Mouse (Mus musculus): ENCODE data around the gene Uvrag. TPM values are rescaled to one million over a fixed set of nuclear protein-coding genes. Genes with fewer than 3 reads are reported as not detected.

Uvrag gene
- polyA plus RNA-seq, 1 experiment from 2014 or later, result 9.7 TPM

GRCm38 (mm10) chr7:99034909-99035308 is 106.0 kb downstream of the Uvrag start:
- Histone ChIP-seq H3K36me3 (0 out of 2 replicates have a peak, but pooled peaks cover 5% of the 10 kb centered on the region), H3K4me3 (no peak overlapping the region), H3K27me3 (ENCODE audit: low read depth, poor library complexity, severe bottlenecking) (no peaks in the 10 kb centered on the region), H3K9me3 (replicated peaks) (no peaks in the 10 kb centered on the region; the same call in 1 of the 2 replicates), H3K27ac (replicated peaks) (no peak overlapping the region), H3K4me1 (0 out of 2 replicates have a peak, but pooled peaks cover 2% of the 10 kb centered on the region)
- WGBS, result 93% methylated on average over 2 of the region's 2 CpGs
- no peak for DNase-seq (ENCODE audit: low spot score)

- DNase-seq (ENCODE audit: low spot score), result no peak
- WGBS, result 92% methylated on average over 5 of the region's 5 CpGs
- 0 out of 2 replicates have a peak, but pooled peaks cover 2% of the 10 kb centered on the region for H3K4me1 ChIP-seq
These were observed 107.1 kb downstream of the Uvrag start for GRCm38 (mm10) chr7:99033838-99034237.

GRCm38 (mm10) chr7:99033314-99033713 is 107.6 kb downstream of the Uvrag start:
- Histone ChIP-seq H3K4me1 (0 out of 2 replicates have a peak, but pooled peaks cover 2% of the 10 kb centered on the region), H3K9me3 (replicated peaks) (no peaks in the 10 kb centered on the region; the same call in 1 of the 2 replicates), H3K36me3 (0 out of 2 replicates have a peak, but pooled peaks cover 5% of the 10 kb centered on the region), H3K27me3 (ENCODE audit: low read depth, poor library complexity, severe bottlenecking) (no peaks in the 10 kb centered on the region), H3K4me3 (no peak overlapping the region), H3K27ac (replicated peaks) (no peak overlapping the region)
- WGBS, result 97% methylated on average over 3 of the region's 3 CpGs
- DNase-seq (ENCODE audit: low spot score), result no peak

More at GRCm38 (mm10) chr7:99033838-99034237, 107.1 kb downstream of the Uvrag start:
- Histone ChIP-seq H3K27ac (replicated peaks) (no peak overlapping the region), H3K4me3 (no peak overlapping the region), H3K9me3 (replicated peaks) (no peaks in the 10 kb centered on the region; the same call in 1 of the 2 replicates), H3K27me3 (ENCODE audit: low read depth, poor library complexity, severe bottlenecking) (no peaks in the 10 kb centered on the region), H3K36me3 (0 out of 2 replicates have a peak, but pooled peaks cover 5% of the 10 kb centered on the region)

GRCm38 (mm10) chr7:99032051-99032450 is 108.9 kb downstream of the Uvrag start:
- H3K4me3 ChIP-seq, result no peak overlapping the region
- 0 out of 2 replicates have a peak, but pooled peaks cover 2% of the 10 kb centered on the region for H3K4me1 ChIP-seq
- no peaks in the 10 kb centered on the region for H3K27me3 ChIP-seq (ENCODE audit: low read depth, poor library complexity, severe bottlenecking)
- WGBS, result 92% methylated on average over 8 of the region's 8 CpGs
- H3K27ac ChIP-seq (replicated peaks), result no peak overlapping the region
- 0 out of 2 replicates have a peak, but pooled peaks cover 5% of the 10 kb centered on the region for H3K36me3 ChIP-seq
- H3K9me3 ChIP-seq (replicated peaks), result no peaks in the 10 kb centered on the region; the same call in 1 of the 2 replicates
- no peak for DNase-seq (ENCODE audit: low spot score)

- H3K4me1 ChIP-seq, result no peaks in the 10 kb centered on the region
- H3K27me3 ChIP-seq (ENCODE audit: low read depth, poor library complexity, severe bottlenecking), result no peaks in the 10 kb centered on the region
- no peak for DNase-seq (ENCODE audit: low spot score)
- 0 out of 2 replicates have a peak, but pooled peaks cover 5% of the 10 kb centered on the region for H3K36me3 ChIP-seq
- no peak overlapping the region for H3K27ac ChIP-seq (replicated peaks)
- no peak overlapping the region for H3K4me3 ChIP-seq
- 86% methylated on average over 7 of the region's 7 CpGs for WGBS
- H3K9me3 ChIP-seq (replicated peaks), result no peaks in the 10 kb centered on the region; the same call in 1 of the 2 replicates
These were observed 112.8 kb downstream of the Uvrag start for GRCm38 (mm10) chr7:99028108-99028507.

GRCm38 (mm10) chr7:99027185-99027584 is 113.8 kb downstream of the Uvrag start:
- H3K27me3 ChIP-seq (ENCODE audit: low read depth, poor library complexity, severe bottlenecking), result no peaks in the 10 kb centered on the region
- 0 out of 2 replicates have a peak, but pooled peaks cover 2% of the 10 kb centered on the region for H3K36me3 ChIP-seq
- H3K27ac ChIP-seq (replicated peaks), result no peak overlapping the region
- WGBS, result 90% methylated on average over 5 of the region's 5 CpGs
- no peaks in the 10 kb centered on the region for H3K4me1 ChIP-seq
- H3K4me3 ChIP-seq, result no peak overlapping the region
- DNase-seq (ENCODE audit: low spot score), result no peak
- no peaks in the 10 kb centered on the region; the same call in 1 of the 2 replicates for H3K9me3 ChIP-seq (replicated peaks)

GRCm38 (mm10) chr7:99025989-99026388 is 115.0 kb downstream of the Uvrag start:
- no peaks in the 10 kb centered on the region for H3K4me1 ChIP-seq
- 93% methylated on average over 10 of the region's 10 CpGs for WGBS
- H3K27me3 ChIP-seq (ENCODE audit: low read depth, poor library complexity, severe bottlenecking), result no peaks in the 10 kb centered on the region
- no peak for DNase-seq (ENCODE audit: low spot score)
- H3K4me3 ChIP-seq, result no peak overlapping the region
- no peaks in the 10 kb centered on the region; the same call in 1 of the 2 replicates for H3K9me3 ChIP-seq (replicated peaks)
- no peak overlapping the region for H3K27ac ChIP-seq (replicated peaks)
- H3K36me3 ChIP-seq, result no peaks in the 10 kb centered on the region

GRCm38 (mm10) chr7:99025265-99025664 is 115.7 kb downstream of the Uvrag start:
- WGBS, result 93% methylated on average over 7 of the region's 7 CpGs
- no peaks in the 10 kb centered on the region for H3K4me1 ChIP-seq
- no peak for DNase-seq (ENCODE audit: low spot score)

GRCm38 (mm10) chr7:99024791-99025190 is 116.2 kb downstream of the Uvrag start:
- no peaks in the 10 kb centered on the region for H3K9me3 ChIP-seq (replicated peaks)
- no peak for DNase-seq (ENCODE audit: low spot score)
- H3K4me1 ChIP-seq, result no peaks in the 10 kb centered on the region
- no peak overlapping the region for H3K27ac ChIP-seq (replicated peaks)
- WGBS, result 90% methylated on average over 6 of the region's 6 CpGs
- no peaks in the 10 kb centered on the region for H3K27me3 ChIP-seq (ENCODE audit: low read depth, poor library complexity, severe bottlenecking)
- H3K36me3 ChIP-seq, result no peaks in the 10 kb centered on the region
- H3K4me3 ChIP-seq, result no peak overlapping the region

More at GRCm38 (mm10) chr7:99025265-99025664, 115.7 kb downstream of the Uvrag start:
- H3K27ac ChIP-seq (replicated peaks), result no peak overlapping the region
- no peaks in the 10 kb centered on the region for H3K27me3 ChIP-seq (ENCODE audit: low read depth, poor library complexity, severe bottlenecking)
- H3K9me3 ChIP-seq (replicated peaks), result no peaks in the 10 kb centered on the region
- no peak overlapping the region for H3K4me3 ChIP-seq
- no peaks in the 10 kb centered on the region for H3K36me3 ChIP-seq

- H3K27ac ChIP-seq (replicated peaks), result no peak overlapping the region
- no peaks in the 10 kb centered on the region for H3K27me3 ChIP-seq (ENCODE audit: low read depth, poor library complexity, severe bottlenecking)
- no peak for DNase-seq (ENCODE audit: low spot score)
- WGBS, result 93% methylated on average over 3 of the region's 3 CpGs
- no peaks in the 10 kb centered on the region for H3K9me3 ChIP-seq (replicated peaks)
- no peaks in the 10 kb centered on the region for H3K4me1 ChIP-seq
- H3K4me3 ChIP-seq, result no peak overlapping the region
- H3K36me3 ChIP-seq, result no peaks in the 10 kb centered on the region
These were observed 117.0 kb downstream of the Uvrag start for GRCm38 (mm10) chr7:99023931-99024330.

- no peak for DNase-seq (ENCODE audit: low spot score)
- H3K4me3 ChIP-seq, result no peak overlapping the region
- no peaks in the 10 kb centered on the region for H3K27me3 ChIP-seq (ENCODE audit: low read depth, poor library complexity, severe bottlenecking)
- H3K27ac ChIP-seq (replicated peaks), result no peak overlapping the region
- H3K36me3 ChIP-seq, result no peaks in the 10 kb centered on the region
- no peaks in the 10 kb centered on the region for H3K9me3 ChIP-seq (replicated peaks)
- no peaks in the 10 kb centered on the region for H3K4me1 ChIP-seq
- WGBS, result 47% methylated on average over 4 of the region's 4 CpGs
These were observed 119.7 kb downstream of the Uvrag start for GRCm38 (mm10) chr7:99021277-99021676.

GRCm38 (mm10) chr7:99020353-99020752 is 120.6 kb downstream of the Uvrag start:
- no peak overlapping the region for H3K4me3 ChIP-seq
- WGBS, result 70% methylated on average over 4 of the region's 4 CpGs
- H3K4me1 ChIP-seq, result no peaks in the 10 kb centered on the region
- H3K27me3 ChIP-seq (ENCODE audit: low read depth, poor library complexity, severe bottlenecking), result no peaks in the 10 kb centered on the region
- no peak for DNase-seq (ENCODE audit: low spot score)
- H3K9me3 ChIP-seq (replicated peaks), result no peaks in the 10 kb centered on the region
- H3K36me3 ChIP-seq, result no peaks in the 10 kb centered on the region
- no peak overlapping the region for H3K27ac ChIP-seq (replicated peaks)

GRCm38 (mm10) chr7:99017224-99017844 is 123.6 kb downstream of the Uvrag start:
- Histone ChIP-seq H3K4me1 (0 out of 2 replicates have a peak, but pooled peaks cover 6% of the 10 kb centered on the region), H3K4me3 (no peak overlapping the region), H3K27ac (replicated peaks) (no peak overlapping the region), H3K36me3 (no peaks in the 10 kb centered on the region), H3K27me3 (ENCODE audit: low read depth, poor library complexity, severe bottlenecking) (no peaks in the 10 kb centered on the region), H3K9me3 (replicated peaks) (no peaks in the 10 kb centered on the region)
- no peak for DNase-seq (ENCODE audit: low spot score)
- WGBS, result 78% methylated on average over 2 of the region's 2 CpGs
